Mouse (Mus musculus) spleen, adult 2 months (tissue): ENCODE data around the gene Fam69b. TPM values are rescaled to one million over a fixed set of nuclear protein-coding genes. Genes with fewer than 3 reads are reported as not detected.
"Not testable (repeated sequence)": the region's sequence is repeated elsewhere in the genome, so short reads cannot be mapped to it uniquely, and the experiment has no call there.

Experiments
- DNase-seq, 2 experiments: peaks; one replicate each; pipeline versions ENCODE4 v3.0.0 to v3.0.0-alpha.2; 2012 to 2021; ENCODE audit warnings: low spot score in 2 of 2, low read depth in 1 of 2
- H3K27ac ChIP-seq: fragments of 200-500 bp; 2 replicates; pipeline ENCODE4 v1.5.1; 2012; ENCODE audit warnings: low read length, inconsistent platforms; ENCODE audit not compliant: insufficient read depth
- H3K27me3 ChIP-seq: fragments of 200-500 bp; 2 replicates; pipeline ENCODE4 v1.6.1; 2012; ENCODE audit warnings: mild to moderate bottlenecking, moderate library complexity, low read length, inconsistent platforms; ENCODE audit not compliant: control insufficient read depth, insufficient read depth
- H3K36me3 ChIP-seq: fragments of 200-500 bp; 2 replicates; pipeline ENCODE4 v1.6.1; 2012; ENCODE audit warnings: mild to moderate bottlenecking, low read length, inconsistent platforms; ENCODE audit not compliant: control insufficient read depth, insufficient read depth
- H3K4me1 ChIP-seq: fragments of 200-500 bp; 2 replicates; pipeline ENCODE4 v1.6.1; 2011; ENCODE audit warnings: inconsistent platforms; ENCODE audit not compliant: control insufficient read depth, insufficient read depth, insufficient read length
- H3K4me3 ChIP-seq: fragments of 200-500 bp; 2 replicates; pipeline ENCODE4 v1.5.1; 2011; ENCODE audit warnings: mild to moderate bottlenecking, inconsistent platforms; ENCODE audit not compliant: insufficient read depth, insufficient read length; ENCODE audit errors: extremely low read depth
- CTCF ChIP-seq: fragments of 200-500 bp; IDR thresholded peaks from 2 replicates; pipeline ENCODE4 v1.5.1; 2011; ENCODE audit warnings: mild to moderate bottlenecking, inconsistent platforms; ENCODE audit not compliant: insufficient read depth, insufficient read length, insufficient replicate concordance; ENCODE audit errors: extremely low read depth
- POLR2A ChIP-seq: fragments of 200-500 bp; IDR thresholded peaks from 2 replicates; pipeline ENCODE4 v1.6.1; 2011; ENCODE audit warnings: low read depth, low read length, inconsistent platforms
- WGBS: fragments of 180-500 bp; shearing (Covaris S2); methylation state at CpG from one replicate; pipeline ENCODE4 v1.1.7; 2018; 5-methylcytosine and 5-hydroxymethylcytosine counted together
- polyA plus RNA-seq: library from polyadenylated mRNA; depleted of rRNA; stranded (reverse); fragments of >200 nt; gene quantifications from 2 replicates; pipeline ENCODE4 v1.2.3, GENCODE M21; 2012; rRNA removed

Fam69b gene
- polyA plus RNA-seq, 1 experiment = 3.0 TPM

DNA sequence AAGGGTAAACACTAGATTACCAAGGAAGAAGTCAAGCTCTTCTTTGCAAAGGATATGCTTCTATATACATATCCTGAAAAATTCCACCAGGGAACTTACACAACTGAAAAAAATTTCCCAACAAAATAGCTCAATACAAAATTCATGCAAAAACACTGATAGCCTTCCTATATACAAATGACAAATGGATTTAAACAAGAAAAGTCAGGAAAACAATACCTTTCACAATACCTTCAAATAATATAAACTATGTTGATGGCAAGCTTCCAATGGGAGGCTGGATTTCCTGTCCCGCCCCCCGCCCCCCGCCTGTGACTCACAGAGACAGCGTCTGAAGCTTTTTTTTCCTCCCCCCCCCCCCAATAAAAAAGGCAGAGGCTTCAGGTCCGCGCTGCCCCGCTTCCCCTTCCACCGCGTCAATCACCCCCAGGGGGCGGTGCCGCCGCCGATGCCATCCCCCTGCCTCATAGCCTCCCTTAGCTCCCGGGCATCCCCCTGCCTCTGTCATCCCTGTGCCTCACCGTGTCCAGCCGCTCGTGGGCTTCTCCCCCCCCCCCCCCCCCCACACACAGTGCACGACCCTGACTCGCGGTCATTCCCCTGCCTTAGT, 33.0 kb downstream of the Fam69b start:
- Histone ChIP-seq H3K27ac (no peak overlapping the region), H3K4me1 (no peaks in the 10 kb centered on the region; the same call in 1 of the 2 replicates), H3K27me3 (no peaks in the 10 kb centered on the region; the same call in 1 of the 2 replicates), H3K4me3 (no peak overlapping the region), H3K36me3 (no peaks in the 10 kb centered on the region)
- no peak for DNase-seq
- WGBS = 0% methylated on average over 15 of the region's 20 CpGs
- TF ChIP-seq POLR2A = no peak
- TF ChIP-seq CTCF = no peak

DNA sequence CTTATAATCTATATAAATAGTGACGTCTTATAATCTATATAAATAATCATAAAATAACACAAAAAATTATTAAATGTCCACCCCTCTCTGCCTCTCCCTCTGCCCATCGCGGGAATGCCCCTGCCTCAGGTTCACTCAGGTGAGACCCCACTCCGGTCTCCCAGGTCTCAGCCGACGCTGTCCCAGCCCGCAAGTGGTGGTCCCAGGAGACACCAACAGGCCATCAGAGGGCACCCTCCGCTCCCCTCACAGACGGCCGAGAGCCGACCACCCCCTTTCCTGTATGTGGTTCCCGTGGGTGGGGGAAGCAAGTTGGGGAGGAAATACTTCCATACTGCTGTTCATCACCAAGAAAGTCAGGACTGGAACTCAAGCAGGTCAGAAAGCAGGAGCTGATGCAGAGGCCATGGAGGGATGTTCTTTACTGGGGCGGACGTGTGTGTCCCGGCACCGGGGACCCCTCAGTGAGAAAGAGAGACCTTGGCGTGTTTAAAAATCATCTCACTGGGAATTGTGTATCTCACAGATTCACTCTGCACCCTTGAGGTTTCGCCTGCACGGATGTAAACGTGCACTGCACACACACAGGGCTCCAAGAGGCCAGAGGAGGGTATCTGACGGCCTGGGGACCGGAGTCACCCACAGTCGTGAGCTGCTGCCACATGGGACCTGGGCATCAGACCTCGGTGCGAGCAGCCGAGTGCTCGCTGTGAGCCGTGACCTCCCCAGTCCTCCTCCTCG, 33.7 kb downstream of the Fam69b start:
- Histone ChIP-seq H3K36me3 (no peaks in the 10 kb centered on the region), H3K4me3 (no peak overlapping the region), H3K27ac (no peak overlapping the region), H3K27me3 (no peaks in the 10 kb centered on the region; the same call in 1 of the 2 replicates), H3K4me1 (no peaks in the 10 kb centered on the region; the same call in 1 of the 2 replicates)
- TF ChIP-seq POLR2A = no peak
- TF ChIP-seq CTCF = no peak
- WGBS = 46% methylated on average over 29 of the region's 29 CpGs
- no peak for DNase-seq

DNA sequence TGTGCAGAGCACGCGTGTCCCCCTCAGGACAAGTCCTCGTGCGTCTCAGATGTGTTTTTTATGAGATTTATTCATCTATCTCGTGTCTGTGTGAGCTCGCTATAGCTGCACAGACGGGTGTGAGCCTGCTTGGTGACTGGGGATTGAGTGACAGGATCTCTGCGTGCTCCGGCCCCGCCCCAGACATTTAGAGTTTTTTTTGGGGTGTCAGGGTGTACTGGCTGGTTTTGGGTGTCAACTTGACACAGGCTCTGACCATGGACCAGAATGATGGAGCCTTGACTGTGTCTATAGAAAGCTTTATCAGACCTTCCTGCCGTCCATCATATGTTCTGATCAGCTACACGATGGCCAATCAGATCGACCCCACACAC, 34.2 kb downstream of the Fam69b start:
- no peak for DNase-seq
- Histone ChIP-seq H3K27me3 (no peaks in the 10 kb centered on the region; the same call in 1 of the 2 replicates), H3K36me3 (no peaks in the 10 kb centered on the region), H3K27ac (no peak overlapping the region), H3K4me1 (no peaks in the 10 kb centered on the region; the same call in 1 of the 2 replicates), H3K4me3 (no peak overlapping the region)
- TF ChIP-seq POLR2A (no peak), CTCF (no peak)
- WGBS = 87% methylated on average over 13 of the region's 13 CpGs

DNA sequence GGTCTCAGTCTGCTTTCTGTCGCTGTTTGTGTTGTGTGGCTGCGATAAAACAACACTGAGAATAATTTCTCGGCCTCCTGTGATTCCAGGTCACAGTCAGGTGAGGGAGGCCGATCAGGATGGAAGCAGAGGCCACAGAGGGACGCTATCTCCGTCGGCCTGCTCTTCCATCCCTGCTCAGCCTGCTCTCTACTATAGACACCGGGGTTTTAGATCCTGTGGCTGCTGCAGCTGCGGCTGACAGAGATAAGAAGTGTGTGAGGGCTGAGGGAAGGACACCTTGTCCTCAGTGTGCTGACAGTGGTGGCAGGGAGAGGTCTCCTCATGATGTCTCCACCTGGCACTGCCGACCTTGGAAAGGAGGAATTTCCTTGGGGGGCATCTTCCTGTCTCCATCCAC, 34.9 kb downstream of the Fam69b start:
- H3K4me3 ChIP-seq = no peak overlapping the region
- H3K36me3 ChIP-seq = no peaks in the 10 kb centered on the region
- TF ChIP-seq POLR2A = no peak
- no peak for TF ChIP-seq CTCF
- H3K4me1 ChIP-seq = no peaks in the 10 kb centered on the region; the same call in 1 of the 2 replicates
- no peak overlapping the region for H3K27ac ChIP-seq
- WGBS = 70% methylated on average over 10 of the region's 10 CpGs
- DNase-seq = no peak
- no peaks in the 10 kb centered on the region; the same call in 1 of the 2 replicates for H3K27me3 ChIP-seq

DNA sequence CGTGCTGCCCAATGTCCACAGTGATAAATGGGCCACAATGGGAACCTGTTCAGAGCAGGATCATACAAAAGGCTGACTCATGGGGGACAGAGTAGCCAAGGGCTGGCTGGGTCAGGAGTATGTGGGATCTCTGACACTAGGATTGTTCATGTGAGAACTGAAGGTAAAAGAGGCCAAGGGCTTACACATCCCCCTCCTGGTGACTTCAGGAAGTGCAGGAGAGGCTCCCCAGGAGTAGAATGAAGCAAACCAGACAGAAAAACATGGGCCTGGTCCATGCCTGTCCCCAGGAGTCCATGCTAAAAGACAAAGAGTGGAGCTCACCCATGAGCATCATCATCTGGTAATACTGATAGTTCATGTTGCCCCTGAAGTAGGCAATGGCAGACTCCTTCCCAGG, 35.3 kb downstream of the Fam69b start:
- not testable (repeated sequence) for H3K27me3 ChIP-seq, H3K36me3 ChIP-seq, H3K27ac ChIP-seq, H3K4me1 ChIP-seq, H3K4me3 ChIP-seq
- WGBS = 83% methylated on average over 1 of the region's 1 CpGs
- DNase-seq = peak in 1 of 2 experiments; percentile 51
- peak; percentile 15; the same call in 1 of the 2 replicates for TF ChIP-seq CTCF

DNA sequence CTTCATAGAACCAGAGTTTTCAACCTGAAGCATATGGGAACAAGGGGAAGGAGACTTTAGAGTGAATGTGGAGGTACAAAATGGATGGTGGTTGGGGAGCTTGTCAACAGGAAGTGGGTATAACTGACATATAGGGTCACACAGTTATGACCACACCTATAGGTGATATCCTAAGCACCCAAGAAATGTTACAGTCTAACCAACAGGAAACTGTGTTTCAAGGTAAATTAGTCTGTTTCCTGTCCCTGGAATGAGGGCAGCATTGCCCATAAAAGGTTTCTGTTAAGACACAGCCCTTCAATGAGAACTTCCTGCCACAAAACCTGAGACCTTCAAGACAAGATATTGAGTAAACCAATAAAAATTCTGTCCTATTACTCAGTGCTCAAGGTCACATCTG, 40.5 kb downstream of the Fam69b start:
- Histone ChIP-seq H3K4me3 (no peak overlapping the region), H3K27me3 (no peaks in the 10 kb centered on the region), H3K27ac (peak overlapping the region; percentile 76), H3K36me3 (no peaks in the 10 kb centered on the region), H3K4me1 (peaks cover 3% of the 10 kb centered on the region)
- peak in 1 of 2 experiments; percentile 53 for DNase-seq
- TF ChIP-seq POLR2A = no peak
- TF ChIP-seq CTCF = no peak

DNA sequence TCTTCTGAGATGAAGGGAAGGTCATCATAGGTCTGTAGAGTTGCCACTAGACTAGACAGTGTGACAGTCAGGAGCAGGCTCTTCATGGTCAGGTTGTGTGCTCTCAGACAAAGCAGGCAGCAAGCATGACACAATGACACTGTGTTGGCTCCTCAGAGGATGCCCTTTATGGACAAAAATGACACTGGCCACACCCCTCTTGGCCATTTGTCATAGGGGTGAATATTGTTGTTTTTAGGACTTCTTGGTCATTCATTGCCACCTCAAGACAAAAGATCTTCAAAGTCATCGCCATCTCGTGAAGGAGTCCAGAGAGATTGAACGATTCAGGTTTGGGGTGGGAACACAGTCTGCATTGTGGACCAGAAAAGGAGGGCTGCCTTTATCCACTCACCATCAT, 42.9 kb downstream of the Fam69b start, which contains the start of gene Lcn4:
Gene Lcn4, minus strand, starts transcription at position 101 of the 400 bp plus-strand sequence.
- 93% methylated on average over 3 of the region's 3 CpGs for WGBS
- H3K4me1 ChIP-seq = peaks cover 3% of the 10 kb centered on the region
- H3K27me3 ChIP-seq = no peaks in the 10 kb centered on the region
- DNase-seq = no peak
- no peaks in the 10 kb centered on the region for H3K36me3 ChIP-seq
- TF ChIP-seq CTCF = no peak
- TF ChIP-seq POLR2A = no peak
- no peak within 1 kb of the TSS for H3K4me3 ChIP-seq
- H3K27ac ChIP-seq = no peak within 1 kb of the TSS

Other genes starting within 250 kb of the Fam69b start
- 41.1 and 46.5 TPM in 2 replicates for gene Snapc4, start 247.8 kb upstream of the Fam69b start, polyA plus RNA-seq
- 60.1 and 70.5 TPM in 2 replicates for gene Entr1, start 239.1 kb upstream of the Fam69b start, polyA plus RNA-seq
- gene Pmpca, start 239.1 kb upstream of the Fam69b start, polyA plus RNA-seq = 17.6 and 21.2 TPM in 2 replicates
- 22.8 and 26.1 TPM in 2 replicates for gene Inpp5e, start 219.3 kb upstream of the Fam69b start, polyA plus RNA-seq
- gene Sec16a, start 183.2 kb upstream of the Fam69b start, polyA plus RNA-seq = 65.2 and 74.3 TPM in 2 replicates
- 34.6 and 39.6 TPM in 2 replicates for gene Notch1, start 111.8 kb upstream of the Fam69b start, polyA plus RNA-seq
- gene Egfl7, start 48.4 kb upstream of the Fam69b start, polyA plus RNA-seq = 167 and 196 TPM in 2 replicates
- not detected in 2 replicates for gene Gm20532, start 41.8 kb upstream of the Fam69b start, polyA plus RNA-seq
- gene Agpat2, start 24.0 kb upstream of the Fam69b start, polyA plus RNA-seq = 22.7 and 27.7 TPM in 2 replicates
- 0.90 and 1.3 TPM in 2 replicates for gene Lcn4, start 42.8 kb downstream of the Fam69b start, polyA plus RNA-seq
- gene Abo, start 236.5 kb downstream of the Fam69b start, polyA plus RNA-seq = not detected in 2 replicates